Mouse (Mus musculus): ENCODE data around the gene Pla1a.

- TF ChIP-seq POLR2A (IDR thresholded peaks at IDR 0.05; ENCODE audit: borderline replicate concordance, control insufficient read depth, low read depth, low read length) (no peak), CTCF (IDR thresholded peaks at IDR 0.05; ENCODE audit: control insufficient read depth, insufficient read depth, low read length) (no peak)
Observed at GRCm38 (mm10) chr16:38476312-38477240, 43.6 kb upstream of the Pla1a start.
